Comparison of ENCODE assay signal across 14 mouse cellular contexts in genomic region chr14:21099371-21099770, GRCm38 (mm10). TPM values are rescaled to one million over a fixed set of nuclear protein-coding genes. Genes with fewer than 3 reads are reported as not detected.
A peak's percentile ranks its signal among the peaks of the same experiment; 100 is the strongest.
DNase-seq lines count a peak whose midpoint lies in the region; TF ChIP-seq lines count a peak whose summit lies in the region.
"Had no signal": no experiment of that assay in that cellular context is flagged by ENCODE, and none has a peak within 500 bp of the region (broad histone marks: within the 10 kb centered on the region; RNA-seq: fewer than 3 reads in every experiment).

No protein-coding gene starts in this region.

- peak; percentile 20 for DNase-seq in kidney, adult 9 months
- no peak for DNase-seq in kidney, adult 8-10 months
- DNase-seq in lung, adult 2 months: no peak
- DNase-seq in lung, postnatal 25 days (ENCODE audit: low spot score): no peak
- DNase-seq in right cerebral cortex, postnatal 25 days: peak; percentile 18
- DNase-seq in ovary, postnatal 14 days (ENCODE audit: low spot score): no peak
- DNase-seq: adrenal gland, postnatal 14 days; cerebellum, adult 11 months; heart, adult 18-20 months; thymus, postnatal 14 days had no signal

- WGBS in lung, adult 2 months: 34% methylated on average over 7 of the region's 7 CpGs

- no peak; the same call in 1 of the 2 replicates for TF ChIP-seq POLR2A in lung, adult 2 months (IDR thresholded peaks at IDR 0.05; ENCODE audit: borderline replicate concordance, extremely low read depth, low read depth, low read length)
- no peak for TF ChIP-seq POLR2A in embryonic fibroblast, embryonic 13.5 days (IDR thresholded peaks at IDR 0.05; ENCODE audit: low read depth, low read length)

- peak overlapping the region; percentile 31 for H3K4me3 ChIP-seq in lung, adult 2 months (replicated peaks; ENCODE audit: extremely low read depth, low read depth, low read length)
- H3K4me3 ChIP-seq in embryonic fibroblast, embryonic 13.5 days (ENCODE audit: insufficient read depth, low read length): no peak overlapping the region
- H3K4me3 ChIP-seq: hindbrain, embryonic 12.5 days; lung, embryonic 15.5 days; midbrain, embryonic 15.5 days had no signal

- H3K4me1 ChIP-seq in lung, adult 2 months (ENCODE audit: control insufficient read depth, insufficient read depth, low read length): peaks cover 17% of the 10 kb centered on the region
- H3K4me1 ChIP-seq in embryonic fibroblast, embryonic 13.5 days (ENCODE audit: control insufficient read depth, insufficient read depth, low read length): peaks cover 5% of the 10 kb centered on the region; the same call in 1 of the 2 replicates
- H3K4me1 ChIP-seq: midbrain, embryonic 15.5 days had no signal

- H3K27ac ChIP-seq in embryonic fibroblast, embryonic 13.5 days (ENCODE audit: insufficient read depth, low read length): peak overlapping the region; percentile 97
- H3K27ac ChIP-seq: hindbrain, embryonic 12.5 days; lung, embryonic 15.5 days; midbrain, embryonic 15.5 days had no signal

- no peak for TF ChIP-seq CTCF in lung, adult 2 months (IDR thresholded peaks at IDR 0.05; ENCODE audit: insufficient read depth, low read length)
- TF ChIP-seq CTCF in embryonic fibroblast, embryonic 13.5 days (IDR thresholded peaks at IDR 0.05; ENCODE audit: borderline replicate concordance, insufficient read depth, low read length): no peak

RNA-seq across cellular contexts. Expression of gene Adk, which starts 47.0 kb away (rescaled TPM):
- 34.8 and 54.0 TPM in 2 replicates for polyA plus RNA-seq in lung, adult 2 months (2012; rRNA removed)
- 114 and 117 TPM in 2 replicates for polyA plus RNA-seq in embryonic fibroblast, embryonic 13.5 days (2011; ENCODE audit: insufficient read length, low read depth, missing spikeins)

RNA-seq across cellular contexts. Expression of gene Ap3m1, which starts 47.1 kb away (rescaled TPM):
- polyA plus RNA-seq in lung, adult 2 months (2012; rRNA removed): 16.2 and 30.1 TPM in 2 replicates
- 99.0 and 102 TPM in 2 replicates for polyA plus RNA-seq in embryonic fibroblast, embryonic 13.5 days (2011; ENCODE audit: insufficient read length, low read depth, missing spikeins)

Comparison
In these comparisons a context has a peak if more than half of its experiments do, and no peak if none do; other contexts are left out.
1. DNase-seq: peak in kidney, adult 9 months (single experiment) and right cerebral cortex, postnatal 25 days (single experiment); none in kidney, adult 8-10 months (0 of 2), lung, adult 2 months (single experiment), lung, postnatal 25 days (single experiment) and ovary, postnatal 14 days (single experiment).